Mouse (Mus musculus) lung, postnatal 0 days (tissue): ENCODE data around the gene Gm45713.
A peak's percentile ranks its signal among the peaks of the same experiment; 100 is the strongest.

Source experiments
- CTCF ChIP-seq: IDR thresholded peaks from 2 replicates; pipeline ENCODE4 v1.5.1; 2016; ENCODE audit warnings: antibody characterized with exemption, mild to moderate bottlenecking
- EP300 ChIP-seq: IDR thresholded peaks from 2 replicates; pipeline ENCODE4 v1.6.1; 2016; ENCODE audit warnings: antibody characterized with exemption, mild to moderate bottlenecking, control low read depth

DNA sequence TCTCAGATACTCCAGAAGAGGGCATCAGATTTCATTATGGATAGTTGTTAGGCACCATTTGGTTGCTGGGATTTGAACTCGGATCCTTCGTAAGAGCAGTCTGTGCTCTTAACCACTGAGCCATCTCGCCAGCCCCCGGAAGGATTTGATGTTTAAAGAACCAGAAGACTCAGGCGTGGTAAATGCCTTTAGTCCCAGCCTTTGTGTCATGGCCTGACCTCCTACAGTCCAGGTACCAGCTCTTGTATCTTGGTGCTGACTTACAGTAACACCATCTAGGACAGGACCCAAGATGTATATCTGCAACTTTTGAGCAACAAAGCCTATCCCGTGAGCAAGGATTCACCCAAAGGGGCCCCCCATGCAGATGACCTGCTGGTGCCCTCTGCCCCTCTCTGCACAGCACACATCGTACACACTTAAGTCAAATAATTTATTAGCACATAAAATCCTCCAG is 10.9 kb downstream of the Gm45713 start:
- TF ChIP-seq CTCF, result peak; percentile 40; the same call in 1 of the 2 replicates
- TF ChIP-seq EP300, result no peak
